In the genomic region with DNA sequence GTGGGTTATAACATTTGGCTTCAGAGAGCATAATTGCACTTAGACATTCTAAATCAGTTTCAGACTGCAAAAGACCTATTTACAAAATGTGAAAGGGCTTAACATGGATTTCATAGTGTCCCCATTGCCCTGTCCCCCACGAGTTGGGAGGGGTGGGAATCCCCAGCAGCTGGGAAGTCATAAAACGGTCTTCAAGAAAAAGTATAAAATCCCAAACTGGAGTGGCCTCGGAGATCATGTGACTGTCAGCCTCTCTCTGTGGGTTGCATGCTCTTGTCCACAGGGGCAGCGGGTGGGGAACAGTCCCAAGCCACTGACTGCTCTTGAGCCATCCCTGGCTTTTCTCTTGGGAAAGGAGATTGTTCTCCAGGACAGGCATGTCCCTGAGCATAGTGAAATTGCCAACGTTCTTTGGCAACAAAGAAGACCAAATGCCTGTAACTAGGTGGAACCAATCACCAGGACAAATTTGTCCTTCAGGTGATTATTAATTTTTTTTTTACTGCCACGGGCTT, we compare ENCODE assay signal across 14 mouse cellular contexts. TPM values are rescaled to one million over a fixed set of nuclear protein-coding genes. Genes with fewer than 3 reads are reported as not detected.
DNase-seq lines count a peak whose midpoint lies in the region; ATAC-seq and TF ChIP-seq lines count a peak whose summit lies in the region.
"Had no signal": no experiment of that assay in that cellular context is flagged by ENCODE, and none has a peak within 500 bp of the region (broad histone marks: within the 10 kb centered on the region; RNA-seq: fewer than 3 reads in every experiment).

No protein-coding gene starts in this region.

- H3K4me1 ChIP-seq in heart, embryonic 16.5 days (ENCODE audit: control insufficient read depth, insufficient read depth, low read length): peaks cover 28% of the 10 kb centered on the region
- H3K4me1 ChIP-seq in small intestine, adult 2 months (ENCODE audit: control insufficient read depth, insufficient read depth, insufficient read length, low read length): peaks cover 13% of the 10 kb centered on the region; the same call in 1 of the 2 replicates

- H3K27me3 ChIP-seq in heart, embryonic 16.5 days (ENCODE audit: control insufficient read depth, insufficient read depth, low read length): no peaks in the 10 kb centered on the region
- no peaks in the 10 kb centered on the region for H3K27me3 ChIP-seq in small intestine, adult 2 months (ENCODE audit: control insufficient read depth, insufficient read depth, low read length)
- H3K27me3 ChIP-seq: forebrain, embryonic 13.5 days had no signal

- H3K4me2 ChIP-seq in heart, embryonic 16.5 days (ENCODE audit: low read depth, low read length): peak overlapping the region; percentile 85

- no peaks in the 10 kb centered on the region for H3K9me3 ChIP-seq in heart, embryonic 16.5 days (replicated peaks; ENCODE audit: control insufficient read depth, low read length)
- H3K9me3 ChIP-seq: forebrain, embryonic 13.5 days had no signal

- no peak for TF ChIP-seq POLR2A in small intestine, adult 2 months (IDR thresholded peaks at IDR 0.05; ENCODE audit: low read depth, low read length)

- ATAC-seq in heart, embryonic 16.5 days (replicated peaks; ENCODE audit: extremely low read depth, insufficient read depth, low FRiP score): no peak
- ATAC-seq: forebrain, embryonic 13.5 days had no signal

- peak overlapping the region; percentile 9; the same call in 1 of the 2 replicates for H3K9ac ChIP-seq in heart, embryonic 16.5 days (ENCODE audit: low read length)
- H3K9ac ChIP-seq: forebrain, embryonic 13.5 days; liver, embryonic 14.5 days had no signal

- TF ChIP-seq CTCF in small intestine, adult 2 months (IDR thresholded peaks at IDR 0.05; ENCODE audit: extremely low read depth, insufficient read length, insufficient replicate concordance, low read depth, low read length): no peak

- no peak overlapping the region for H3K27ac ChIP-seq in heart, embryonic 16.5 days (ENCODE audit: low read length)
- H3K27ac ChIP-seq in small intestine, adult 2 months (ENCODE audit: insufficient read depth, low read depth, low read length): 0 out of 2 replicates have a peak overlapping the region, but pooled peaks have one; percentile 97
- H3K27ac ChIP-seq: liver, embryonic 14.5 days had no signal

- WGBS in heart, embryonic 16.5 days: 80% methylated on average over 6 of the region's 6 CpGs
- WGBS in small intestine, adult 2 months: 40% methylated on average over 6 of the region's 6 CpGs

- no peak for DNase-seq in heart, adult 9 months (ENCODE audit: low spot score in 2 of 2)
- peak; percentile 22 for DNase-seq in lung, postnatal 10 days
- no peak for DNase-seq in lung, adult 18-20 months
- peak; percentile 62 for DNase-seq in kidney, postnatal 10 days
- no peak for DNase-seq in frontal cortex, postnatal 14 days (ENCODE audit: low spot score in 2 of 2)
- DNase-seq: adrenal gland, postnatal 25 days; cerebellum, postnatal 14 days; gastrocnemius, postnatal 14 days; layer of hippocampus, adult 9-11 months; right cerebral cortex, postnatal 25 days had no signal

- no peaks in the 10 kb centered on the region for H3K36me3 ChIP-seq in heart, embryonic 16.5 days (ENCODE audit: control insufficient read depth, insufficient read depth)
- H3K36me3 ChIP-seq in small intestine, adult 2 months (ENCODE audit: control insufficient read depth, insufficient read depth, low read length): no peaks in the 10 kb centered on the region

- no peak overlapping the region; the same call in 1 of the 2 replicates for H3K4me3 ChIP-seq in heart, embryonic 16.5 days (ENCODE audit: low read length)
- H3K4me3 ChIP-seq in small intestine, adult 2 months (ENCODE audit: low read depth, low read length): no peak overlapping the region
- H3K4me3 ChIP-seq: forebrain, embryonic 13.5 days had no signal

RNA-seq across cellular contexts. Expression of gene Lmcd1, which starts 2.2 kb away (rescaled TPM):
- 58.0 and 60.2 TPM in 2 replicates for polyA plus RNA-seq in heart, embryonic 16.5 days (2015; fragmentation: Nextera tagmentation; extraction: Ambion mirVana)
- 5.7 and 5.8 TPM in 2 replicates for polyA plus RNA-seq in small intestine, adult 2 months (2012; rRNA removed)

Comparison
In these comparisons a context has a peak if more than half of its experiments do, and no peak if none do; other contexts are left out.
1. DNase-seq: peak in lung, postnatal 10 days (single experiment) and kidney, postnatal 10 days (single experiment); none in heart, adult 9 months (0 of 2), lung, adult 18-20 months (0 of 2) and frontal cortex, postnatal 14 days (0 of 2).